Mouse (Mus musculus): Measurements from ENCODE around the gene Trpd52l3. TPM values are rescaled to one million over a fixed set of nuclear protein-coding genes. Genes with fewer than 3 reads are reported as not detected.

Trpd52l3 gene
- polyA plus RNA-seq, 1 experiment = not detected

DNA sequence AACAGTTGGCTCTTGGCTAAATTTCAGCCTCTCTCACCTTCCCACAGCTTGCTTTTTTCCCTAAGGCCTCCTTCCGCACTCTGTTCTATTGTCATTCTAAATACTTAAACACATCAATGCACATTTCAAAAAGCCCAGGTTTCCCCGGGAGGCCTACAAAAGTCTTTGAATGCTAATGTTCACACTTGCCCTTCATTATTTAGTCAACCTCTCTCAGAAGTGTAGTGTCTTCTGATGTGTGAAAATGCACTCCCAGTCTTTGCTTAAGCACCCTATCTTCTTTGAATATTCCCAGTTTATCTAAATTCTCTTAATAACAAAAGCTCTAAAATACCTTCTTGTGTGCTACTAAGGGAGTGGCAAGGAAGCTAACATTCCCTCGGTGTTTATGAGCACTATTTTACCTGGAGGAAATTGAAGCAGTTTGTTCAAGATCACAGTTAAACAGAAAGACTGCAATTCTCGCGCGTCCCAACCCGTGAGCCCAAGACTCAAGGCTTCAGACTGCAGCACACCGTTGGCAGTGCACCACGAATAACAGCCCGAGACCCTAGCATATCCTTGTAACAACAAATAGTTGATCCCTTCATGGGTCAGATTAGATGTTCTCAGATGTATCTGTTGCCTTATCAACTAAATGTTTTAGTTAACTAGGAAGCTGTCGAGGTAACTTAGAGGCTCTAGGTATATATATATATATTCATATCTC, 25.6 kb downstream of the Trpd52l3 start:
- WGBS = 34% methylated on average over 11 of the region's 11 CpGs
- DNase-seq (ENCODE audit: low read depth, low spot score) = no peak

DNA sequence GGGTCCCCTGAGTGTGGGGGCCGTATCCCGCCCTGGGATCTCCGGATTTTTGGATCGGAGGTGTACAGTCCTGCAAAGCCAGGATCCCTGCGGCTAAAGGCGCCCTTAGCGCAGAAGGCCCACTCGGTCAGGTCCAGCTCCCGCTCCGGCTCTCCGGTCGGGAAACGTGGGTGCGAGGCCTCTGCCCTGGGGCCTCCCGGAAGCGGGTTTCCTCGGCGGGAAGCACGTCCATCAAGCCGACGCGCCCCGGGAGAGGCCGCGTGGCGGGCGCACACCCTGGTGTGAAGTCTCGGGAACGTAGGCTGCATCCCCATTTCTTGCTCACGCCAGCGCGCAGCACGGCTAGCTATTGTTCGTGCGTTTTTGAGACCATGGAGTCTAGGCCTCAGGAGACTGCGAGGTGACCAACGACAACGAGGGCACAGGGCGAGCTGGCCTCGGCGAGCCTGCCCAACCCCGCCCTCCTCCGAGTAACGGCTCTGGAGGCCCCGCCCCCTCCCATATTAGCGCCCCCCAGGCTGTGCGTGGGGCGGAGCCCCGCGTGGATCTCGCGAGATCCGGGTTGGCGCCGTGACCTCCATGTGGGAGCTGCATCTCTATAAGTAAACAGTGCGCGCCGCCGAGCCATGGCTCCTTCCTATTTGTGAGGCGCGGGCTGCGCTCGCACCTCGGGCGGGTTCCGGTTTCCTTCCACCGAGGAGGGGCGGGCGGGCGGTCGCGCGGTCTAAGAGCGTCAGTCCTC, 26.5 kb downstream of the Trpd52l3 start, which contains the start of gene Uhrf2:
Gene Uhrf2 (plus strand): TSS at position 620 of the 742 bp plus-strand sequence.
- WGBS = 3% methylated on average over 74 of the region's 74 CpGs
- DNase-seq (ENCODE audit: low read depth, low spot score) = peak; percentile 77

DNA sequence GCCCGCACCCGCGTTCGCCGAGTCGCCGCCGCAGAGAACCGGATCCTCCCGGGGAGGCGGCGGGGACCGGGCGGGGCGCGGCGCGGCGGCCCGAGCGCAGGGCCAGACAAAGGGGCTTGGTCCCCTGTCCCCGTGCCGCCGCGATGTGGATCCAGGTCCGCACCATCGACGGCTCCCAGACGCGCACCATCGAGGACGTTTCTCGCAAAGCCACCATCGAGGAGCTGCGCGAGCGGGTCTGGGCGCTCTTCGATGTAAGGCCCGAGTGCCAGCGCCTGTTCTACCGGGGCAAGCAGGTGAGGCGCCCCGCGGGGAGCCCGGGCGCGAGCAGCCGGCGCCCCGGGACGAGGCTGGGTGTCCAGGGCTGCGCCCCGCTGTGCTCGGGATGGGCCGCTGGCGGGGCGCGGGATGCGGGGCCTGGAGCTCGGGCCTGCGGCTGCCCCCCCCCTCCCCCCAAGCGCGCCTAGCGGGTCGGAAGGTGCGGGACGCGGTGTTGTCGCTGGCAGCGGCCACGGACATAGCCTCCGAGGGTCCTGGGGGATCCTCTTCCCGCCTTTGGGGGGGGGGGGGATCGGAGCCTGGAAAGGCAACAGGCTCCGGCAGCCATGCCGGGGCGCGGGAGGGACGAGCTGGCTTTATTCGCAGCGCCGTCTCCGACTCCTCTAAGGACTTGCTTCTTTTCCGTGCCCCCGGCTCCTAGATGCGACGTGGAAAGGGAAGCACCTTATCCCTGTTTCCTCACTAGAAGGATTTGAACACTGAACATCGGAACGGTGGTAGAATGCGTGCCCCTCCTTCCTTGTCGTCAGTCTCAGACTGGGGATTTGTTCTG, 27.3 kb downstream of the Trpd52l3 start:
- WGBS = under 1% methylated on average over 91 of the region's 92 CpGs
- DNase-seq (ENCODE audit: low read depth, low spot score) = no peak

DNA sequence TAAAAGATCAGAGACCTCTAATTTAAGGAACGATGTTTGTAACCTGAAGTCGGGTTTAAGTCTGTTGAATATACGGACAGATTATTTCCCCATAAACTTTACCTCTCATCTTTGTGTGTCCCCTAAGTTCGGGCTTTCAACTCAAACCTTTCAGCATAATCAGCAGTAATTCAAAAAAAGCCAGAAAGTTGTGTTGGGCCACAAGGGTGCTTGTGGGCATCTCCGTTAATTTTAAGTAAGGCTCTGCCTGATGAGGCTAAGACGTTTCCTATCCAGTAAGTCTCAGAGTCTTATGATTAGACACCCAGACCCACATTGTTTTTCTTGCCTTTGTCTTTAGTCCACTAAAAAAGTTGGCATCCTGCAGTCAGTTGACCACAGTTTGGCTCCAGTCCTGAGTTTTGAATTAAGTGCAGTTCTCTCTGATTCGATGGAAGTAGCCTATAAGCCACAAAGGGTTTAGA, 27.9 kb downstream of the Trpd52l3 start:
- WGBS = 0% methylated on average over 7 of the region's 7 CpGs
- DNase-seq (ENCODE audit: low read depth, low spot score) = no peak

DNA sequence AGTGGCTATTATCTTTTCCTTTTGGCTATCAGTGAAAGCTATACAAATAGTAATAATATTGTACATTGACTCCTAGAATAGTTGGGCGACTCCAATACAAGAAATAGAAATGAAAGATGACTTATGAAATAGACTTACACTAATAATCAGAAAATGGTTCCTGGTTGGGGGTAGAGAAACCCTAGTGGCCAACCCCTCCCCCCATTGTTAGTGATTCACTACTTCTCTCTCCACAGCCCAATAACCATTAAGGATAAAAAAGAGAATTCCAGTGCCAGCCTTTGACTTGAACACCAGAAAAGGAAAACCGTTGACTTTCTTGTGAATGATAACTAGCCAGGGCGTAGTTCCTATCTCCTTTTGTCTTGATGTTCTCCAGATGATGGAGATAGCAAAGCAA, 28.6 kb downstream of the Trpd52l3 start:
- DNase-seq (ENCODE audit: low read depth, low spot score) = no peak
- 30% methylated on average over 3 of the region's 3 CpGs for WGBS

DNA sequence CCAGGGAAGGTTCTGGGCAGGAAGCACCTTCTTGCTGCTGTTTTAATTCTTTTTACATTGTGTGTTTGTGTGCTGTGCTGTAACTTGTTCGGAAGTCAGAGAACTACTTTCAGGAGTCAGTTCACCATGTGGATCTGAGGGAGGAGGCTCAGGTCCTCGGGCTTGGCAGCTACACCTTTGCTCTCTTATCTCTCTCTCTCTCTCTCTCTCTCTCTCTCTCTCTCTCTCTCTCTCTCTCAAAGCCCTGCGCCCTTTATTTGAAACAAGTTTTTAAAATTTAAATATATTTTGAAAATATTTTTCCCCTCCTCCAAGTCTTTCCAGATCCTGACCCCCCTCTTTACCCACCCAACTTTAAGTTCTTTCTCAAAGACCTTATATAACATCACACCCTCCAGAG, 31.8 kb downstream of the Trpd52l3 start:
- 32% methylated on average over 3 of the region's 3 CpGs for WGBS
- DNase-seq (ENCODE audit: low read depth, low spot score) = no peak

DNA sequence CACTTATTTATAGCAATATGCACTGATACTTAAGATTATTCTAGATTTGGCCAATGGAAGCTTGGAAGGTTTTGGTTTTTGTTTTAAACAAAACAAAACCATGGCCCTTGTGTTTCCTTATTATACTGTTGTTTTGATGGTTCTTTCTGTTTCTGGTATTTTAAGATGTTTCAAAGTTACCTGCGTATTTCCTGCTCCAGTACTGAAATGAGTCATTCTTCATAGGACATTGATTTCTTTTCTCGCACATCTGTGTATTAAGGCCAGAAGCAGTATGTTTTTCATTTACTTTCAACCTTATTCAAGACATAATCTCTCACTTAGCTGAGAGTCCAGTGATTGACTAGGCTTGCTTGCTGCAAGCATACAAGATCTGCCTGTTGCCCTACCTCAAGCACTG, 40.1 kb downstream of the Trpd52l3 start:
- DNase-seq (ENCODE audit: low read depth, low spot score) = no peak
- WGBS = 61% methylated on average over 2 of the region's 2 CpGs

DNA sequence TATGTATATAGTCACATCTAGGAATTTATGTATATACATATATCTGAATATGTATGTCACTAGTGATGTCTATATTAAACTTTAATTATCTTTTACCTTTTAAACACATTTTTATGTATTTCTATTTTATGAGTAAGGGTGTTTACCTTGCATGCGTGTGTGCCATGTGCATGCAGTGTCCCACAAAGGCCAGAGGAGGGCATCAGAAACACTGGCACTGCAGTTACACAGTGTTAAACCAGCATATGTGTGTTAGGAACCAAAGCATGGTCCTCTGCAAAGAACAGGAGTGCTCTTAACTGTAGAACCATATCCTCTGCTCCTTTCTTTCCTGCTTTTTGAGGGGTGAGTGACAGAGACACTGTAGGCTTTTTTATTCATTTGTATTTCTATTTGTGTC, 41.0 kb downstream of the Trpd52l3 start:
- no peak for DNase-seq (ENCODE audit: low read depth, low spot score)

DNA sequence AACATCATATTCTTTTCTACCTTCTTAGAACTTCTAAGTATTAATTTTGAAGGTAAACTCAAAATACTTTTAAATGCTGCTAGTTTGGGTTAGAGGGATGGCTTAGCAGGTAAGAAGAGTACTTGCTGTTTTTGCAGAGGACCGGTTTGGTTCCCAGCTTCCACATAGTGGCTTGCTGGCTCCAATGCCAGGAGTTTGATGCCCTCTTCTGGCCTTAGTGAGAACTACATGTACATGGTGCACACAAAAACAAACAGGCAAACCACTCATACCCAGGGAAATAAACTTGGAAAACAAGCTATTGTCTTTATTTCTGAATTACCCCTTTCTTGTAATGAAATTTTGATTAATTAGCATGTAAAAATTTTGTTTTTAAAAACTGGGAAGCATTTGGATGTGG, 42.3 kb downstream of the Trpd52l3 start:
- WGBS = 75% methylated on average over 1 of the region's 1 CpGs
- no peak for DNase-seq (ENCODE audit: low read depth, low spot score)

More for the DNA sequence above, 41.0 kb downstream of the Trpd52l3 start:
- WGBS = 87% methylated on average over 1 of the region's 1 CpGs

DNA sequence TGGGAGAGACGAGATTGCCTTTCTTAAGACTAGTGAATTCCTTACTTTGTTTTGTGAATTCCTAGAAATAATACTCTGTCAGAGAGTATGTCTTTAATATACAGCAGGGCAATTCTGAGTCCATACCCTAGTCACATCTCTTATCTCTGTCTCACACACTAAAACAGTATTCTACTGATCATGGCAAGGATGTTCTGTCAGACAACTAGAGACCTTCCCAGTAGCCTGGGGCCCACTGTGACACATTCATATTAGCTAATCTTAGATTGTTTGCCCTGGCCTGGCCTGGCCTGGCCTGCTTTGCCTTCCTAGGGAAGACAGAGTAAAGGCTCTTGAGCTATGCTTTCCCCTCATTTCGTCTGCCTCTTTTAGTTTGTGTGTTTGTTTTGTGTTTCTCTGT, 47.0 kb downstream of the Trpd52l3 start:
- DNase-seq (ENCODE audit: low read depth, low spot score) = no peak
- WGBS = 81% methylated on average over 2 of the region's 2 CpGs

DNA sequence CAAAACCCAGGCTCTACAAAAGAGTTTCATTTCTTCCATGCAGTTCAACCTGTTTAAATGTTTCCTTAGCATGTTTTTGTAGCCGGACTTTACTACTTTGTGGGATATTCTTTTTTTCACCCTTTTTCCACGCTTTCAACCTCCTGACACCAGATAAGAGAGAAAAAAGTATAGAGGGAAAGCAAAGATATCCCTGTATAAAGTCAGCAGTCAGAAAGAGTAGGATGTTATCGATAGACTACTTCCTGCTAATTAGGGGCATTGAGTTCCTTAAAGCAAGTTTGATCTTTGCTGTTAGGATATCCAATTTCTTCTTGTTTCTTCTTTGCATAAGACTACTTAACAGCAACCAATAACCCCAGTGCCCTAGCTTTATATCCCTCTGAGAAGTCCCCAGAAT, 47.9 kb downstream of the Trpd52l3 start:
- DNase-seq (ENCODE audit: low read depth, low spot score) = no peak
- WGBS = 91% methylated on average over 3 of the region's 3 CpGs

DNA sequence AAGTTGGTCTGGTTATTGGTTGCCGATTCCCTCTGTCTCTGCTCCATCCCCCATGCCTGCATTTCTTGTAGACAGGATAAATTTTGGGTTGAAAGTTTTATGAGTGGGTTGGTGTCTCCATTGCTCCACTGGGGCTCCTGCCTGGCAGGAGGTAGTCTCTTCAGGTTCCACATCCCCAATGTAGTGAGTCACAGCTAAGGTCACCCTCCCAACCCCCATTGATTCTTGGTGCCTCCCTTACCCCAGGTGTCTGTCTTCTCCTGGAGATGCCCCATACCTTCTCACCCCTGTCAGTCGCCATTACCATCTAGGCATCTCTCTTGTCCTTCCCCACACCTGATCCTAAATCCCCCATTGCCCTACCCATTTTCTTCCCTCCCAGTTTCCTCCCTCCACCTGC, 50.6 kb downstream of the Trpd52l3 start:
- WGBS = 100% methylated on average over 2 of the region's 2 CpGs
- no peak for DNase-seq (ENCODE audit: low read depth, low spot score)

Other genes starting within 250 kb of the Trpd52l3 start
- 5.5 and 10.3 TPM in 2 replicates for gene 9930021J03Rik, start 197.8 kb upstream of the Trpd52l3 start, polyA plus RNA-seq (2012; rRNA removed)
- 1.4 and 2.3 TPM in 2 replicates for gene Ranbp6, start 190.8 kb upstream of the Trpd52l3 start, polyA plus RNA-seq (2012; rRNA removed)
- gene Il33, start 78.7 kb upstream of the Trpd52l3 start, polyA plus RNA-seq (2012; rRNA removed) = 5.5 and 9.1 TPM in 2 replicates
- gene Uhrf2, start 26.7 kb downstream of the Trpd52l3 start, polyA plus RNA-seq (2012; rRNA removed) = 22.1 and 24.9 TPM in 2 replicates
- 0.05 and 0.15 TPM in 2 replicates for gene Gldc, start 171.6 kb downstream of the Trpd52l3 start, polyA plus RNA-seq (2012; rRNA removed)
- gene Mbl2, start 229.2 kb downstream of the Trpd52l3 start, polyA plus RNA-seq (2012; rRNA removed) = 0.12 and 10.2 TPM in 2 replicates

Data from large intestine, adult 2 months (tissue).